Mouse (Mus musculus): ENCODE measurements around the gene Srd5a3. TPM values are rescaled to one million over a fixed set of nuclear protein-coding genes. Genes with fewer than 3 reads are reported as not detected.
"Not testable (repeated sequence)": the region's sequence is repeated elsewhere in the genome, so short reads cannot be mapped to it uniquely, and the experiment has no call there.

The Srd5a3 gene
- polyA plus RNA-seq (2012; rRNA removed): 139 and 150 TPM in 2 replicates

GRCm38 (mm10) chr5:76139808-76140729 is at the start of gene Srd5a3:
Srd5a3 (plus strand) TSS chr5:76140271.
- Histone ChIP-seq H3K27me3 (ENCODE audit: control insufficient read depth, insufficient read depth, low read length) (no peaks in the 10 kb centered on the region), H3K4me3 (ENCODE audit: control insufficient read depth, insufficient read depth, low read length) (peak within 1 kb of the TSS; percentile 57), H3K4me1 (replicated peaks; ENCODE audit: control insufficient read depth, insufficient read depth, low read length) (peaks cover 9% of the 10 kb centered on the region), H3K36me3 (ENCODE audit: control insufficient read depth, insufficient read depth, low read length) (no peaks in the 10 kb centered on the region), H3K27ac (ENCODE audit: control insufficient read depth, insufficient read depth, low read length) (peak within 1 kb of the TSS; percentile 76)
- peak; percentile 99 for DNase-seq
- peak; percentile 87 for TF ChIP-seq POLR2A (IDR thresholded peaks at IDR 0.05; ENCODE audit: control insufficient read depth, extremely low read depth, insufficient read depth, low read length, poor library complexity)
- TF ChIP-seq CTCF (IDR thresholded peaks at IDR 0.05; ENCODE audit: borderline replicate concordance, control insufficient read depth, extremely low read depth, insufficient read depth, low read length, poor library complexity): peak; percentile 92
- 1% methylated on average over 68 of the region's 69 CpGs for WGBS

DNA sequence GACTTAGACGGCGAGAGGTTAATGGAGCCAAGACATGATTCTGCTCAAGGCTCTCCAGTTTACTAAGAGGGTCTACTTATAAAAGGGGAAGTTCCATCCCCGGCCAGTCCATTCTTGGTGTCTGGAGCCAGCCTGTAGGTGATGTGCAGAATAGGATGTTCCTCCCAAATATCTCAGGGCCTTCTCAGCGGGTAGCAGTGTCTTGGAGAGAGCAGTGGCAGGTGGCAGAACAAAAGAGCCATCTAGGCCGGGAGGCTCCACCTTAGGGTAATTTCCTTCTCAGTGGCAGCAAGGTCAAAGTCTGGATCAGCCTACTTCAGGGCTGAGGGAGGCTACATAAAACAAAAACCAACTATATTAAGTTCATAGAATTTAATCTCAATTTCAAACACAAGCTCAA is 36.3 kb upstream of the Srd5a3 start:
- not testable (repeated sequence) for H3K4me3 ChIP-seq (ENCODE audit: control insufficient read depth, insufficient read depth, low read length); H3K4me1 ChIP-seq (replicated peaks; ENCODE audit: control insufficient read depth, insufficient read depth, low read length); H3K27ac ChIP-seq (ENCODE audit: control insufficient read depth, insufficient read depth, low read length); H3K27me3 ChIP-seq (ENCODE audit: control insufficient read depth, insufficient read depth, low read length); DNase-seq; H3K36me3 ChIP-seq (ENCODE audit: control insufficient read depth, insufficient read depth, low read length)
- 76% methylated on average over 5 of the region's 5 CpGs for whole genome bisulfite sequencing

DNA sequence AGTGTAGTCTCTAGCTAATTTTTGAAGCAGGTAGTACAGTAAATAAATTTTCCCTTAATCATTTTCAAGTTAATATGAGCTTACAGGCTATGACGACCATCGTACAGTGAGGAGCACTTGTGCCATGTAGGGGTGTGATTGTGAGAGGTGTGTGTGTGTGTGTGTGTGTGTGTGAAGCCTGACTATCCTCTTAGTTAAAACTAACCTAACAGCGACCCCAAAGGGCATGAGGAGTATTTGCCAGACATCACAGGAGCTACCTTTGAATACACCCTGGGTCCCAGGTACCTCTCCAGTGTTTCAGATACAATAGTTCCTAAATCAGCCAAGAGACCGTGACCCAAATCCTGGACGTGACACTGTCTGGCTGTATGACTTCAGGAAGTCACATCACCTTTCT is 32.8 kb upstream of the Srd5a3 start:
- no peaks in the 10 kb centered on the region for H3K4me1 ChIP-seq (replicated peaks; ENCODE audit: control insufficient read depth, insufficient read depth, low read length)
- no peak for DNase-seq
- H3K27me3 ChIP-seq (ENCODE audit: control insufficient read depth, insufficient read depth, low read length): no peaks in the 10 kb centered on the region
- no peaks in the 10 kb centered on the region for H3K36me3 ChIP-seq (ENCODE audit: control insufficient read depth, insufficient read depth, low read length)
- no peak overlapping the region for H3K27ac ChIP-seq (ENCODE audit: control insufficient read depth, insufficient read depth, low read length)
- WGBS: 90% methylated on average over 5 of the region's 5 CpGs
- H3K4me3 ChIP-seq (ENCODE audit: control insufficient read depth, insufficient read depth, low read length): no peak overlapping the region
- TF ChIP-seq POLR2A (IDR thresholded peaks at IDR 0.05; ENCODE audit: control insufficient read depth, extremely low read depth, insufficient read depth, low read length, poor library complexity) (no peak), CTCF (IDR thresholded peaks at IDR 0.05; ENCODE audit: borderline replicate concordance, control insufficient read depth, extremely low read depth, insufficient read depth, low read length, poor library complexity) (no peak)

GRCm38 (mm10) chr5:76108496-76108895 is 31.6 kb upstream of the Srd5a3 start:
- no peak overlapping the region for H3K27ac ChIP-seq (ENCODE audit: control insufficient read depth, insufficient read depth, low read length)
- DNase-seq: no peak
- H3K27me3 ChIP-seq (ENCODE audit: control insufficient read depth, insufficient read depth, low read length): no peaks in the 10 kb centered on the region
- H3K36me3 ChIP-seq (ENCODE audit: control insufficient read depth, insufficient read depth, low read length): no peaks in the 10 kb centered on the region
- 85% methylated on average over 3 of the region's 3 CpGs for WGBS
- no peaks in the 10 kb centered on the region for H3K4me1 ChIP-seq (replicated peaks; ENCODE audit: control insufficient read depth, insufficient read depth, low read length)
- no peak overlapping the region for H3K4me3 ChIP-seq (ENCODE audit: control insufficient read depth, insufficient read depth, low read length)
- no peak for TF ChIP-seq POLR2A (IDR thresholded peaks at IDR 0.05; ENCODE audit: control insufficient read depth, extremely low read depth, insufficient read depth, low read length, poor library complexity)
- TF ChIP-seq CTCF (IDR thresholded peaks at IDR 0.05; ENCODE audit: borderline replicate concordance, control insufficient read depth, extremely low read depth, insufficient read depth, low read length, poor library complexity): no peak

- Histone ChIP-seq H3K4me3 (ENCODE audit: control insufficient read depth, insufficient read depth, low read length) (no peak overlapping the region), H3K36me3 (ENCODE audit: control insufficient read depth, insufficient read depth, low read length) (no peaks in the 10 kb centered on the region), H3K4me1 (replicated peaks; ENCODE audit: control insufficient read depth, insufficient read depth, low read length) (no peaks in the 10 kb centered on the region), H3K27ac (ENCODE audit: control insufficient read depth, insufficient read depth, low read length) (no peak overlapping the region), H3K27me3 (ENCODE audit: control insufficient read depth, insufficient read depth, low read length) (no peaks in the 10 kb centered on the region)
- DNase-seq: no peak
- 91% methylated on average over 3 of the region's 3 CpGs for WGBS
- TF ChIP-seq POLR2A (IDR thresholded peaks at IDR 0.05; ENCODE audit: control insufficient read depth, extremely low read depth, insufficient read depth, low read length, poor library complexity) (no peak), CTCF (IDR thresholded peaks at IDR 0.05; ENCODE audit: borderline replicate concordance, control insufficient read depth, extremely low read depth, insufficient read depth, low read length, poor library complexity) (no peak)
These were observed 28.9 kb upstream of the Srd5a3 start for GRCm38 (mm10) chr5:76111173-76111572.

- whole genome bisulfite sequencing: 92% methylated on average over 4 of the region's 4 CpGs
- DNase-seq: no peak
- Histone ChIP-seq H3K27me3 (ENCODE audit: control insufficient read depth, insufficient read depth, low read length) (no peaks in the 10 kb centered on the region), H3K4me1 (replicated peaks; ENCODE audit: control insufficient read depth, insufficient read depth, low read length) (no peaks in the 10 kb centered on the region), H3K4me3 (ENCODE audit: control insufficient read depth, insufficient read depth, low read length) (no peak overlapping the region), H3K36me3 (ENCODE audit: control insufficient read depth, insufficient read depth, low read length) (no peaks in the 10 kb centered on the region), H3K27ac (ENCODE audit: control insufficient read depth, insufficient read depth, low read length) (no peak overlapping the region)
- TF ChIP-seq POLR2A (IDR thresholded peaks at IDR 0.05; ENCODE audit: control insufficient read depth, extremely low read depth, insufficient read depth, low read length, poor library complexity): no peak
These were observed 28.1 kb upstream of the Srd5a3 start for GRCm38 (mm10) chr5:76112016-76112415.

All from thymus, adult 2 months (tissue).